9 mouse cellular contexts compared by ENCODE assay signal in genomic region chrX:143518917-143519316, GRCm38 (mm10). TPM values are rescaled to one million over a fixed set of nuclear protein-coding genes. Genes with fewer than 3 reads are reported as not detected.
DNase-seq lines count a peak whose midpoint lies in the region; ATAC-seq and TF ChIP-seq lines count a peak whose summit lies in the region.
"Had no signal": no experiment of that assay in that cellular context is flagged by ENCODE, and none has a peak within 500 bp of the region (broad histone marks: within the 10 kb centered on the region; RNA-seq: fewer than 3 reads in every experiment).

No protein-coding gene starts in this region.

- H3K4me2 ChIP-seq in forebrain, embryonic 15.5 days (replicated peaks) = peak overlapping the region; percentile 52
- H3K4me2 ChIP-seq in stomach, embryonic 14.5 days (replicated peaks; ENCODE audit: low read depth, low read length) = peak overlapping the region; percentile 44

- peak overlapping the region; percentile 54 for H3K4me3 ChIP-seq in heart, embryonic 10.5 days
- no peak overlapping the region for H3K4me3 ChIP-seq in heart, adult 2 months
- H3K4me3 ChIP-seq in E14TG2a.4 (replicated peaks; ENCODE audit: low read length) = peak overlapping the region; percentile 68
- H3K4me3 ChIP-seq in forebrain, embryonic 15.5 days = peak overlapping the region; percentile 52
- peak overlapping the region; percentile 22; the same call in 1 of the 2 replicates for H3K4me3 ChIP-seq in stomach, embryonic 14.5 days (ENCODE audit: low read depth, low read length)

- no peak overlapping the region for H3K27ac ChIP-seq in heart, embryonic 10.5 days
- no peak overlapping the region for H3K27ac ChIP-seq in heart, adult 2 months
- H3K27ac ChIP-seq in forebrain, embryonic 15.5 days (replicated peaks) = peak overlapping the region; percentile 93
- no peak overlapping the region for H3K27ac ChIP-seq in stomach, embryonic 14.5 days (ENCODE audit: low read length)

- no peaks in the 10 kb centered on the region for H3K36me3 ChIP-seq in heart, embryonic 10.5 days
- no peaks in the 10 kb centered on the region for H3K36me3 ChIP-seq in heart, adult 2 months (ENCODE audit: control insufficient read depth, insufficient read depth, low read length)
- no peaks in the 10 kb centered on the region for H3K36me3 ChIP-seq in E14TG2a.4 (ENCODE audit: insufficient read depth, low read length)
- H3K36me3 ChIP-seq in forebrain, embryonic 15.5 days = no peaks in the 10 kb centered on the region
- no peaks in the 10 kb centered on the region for H3K36me3 ChIP-seq in stomach, embryonic 14.5 days (ENCODE audit: control insufficient read depth, insufficient read depth, low read length)

- no peak for TF ChIP-seq POLR2A in heart, adult 2 months (IDR thresholded peaks at IDR 0.05; ENCODE audit: insufficient read depth, low read depth, low read length)

- TF ChIP-seq CTCF in heart, adult 2 months (IDR thresholded peaks at IDR 0.05) = no peak
- TF ChIP-seq CTCF in E14TG2a.4 (conservative IDR thresholded peaks at IDR 0.05; ENCODE audit: low read length) = no peak

- no peaks in the 10 kb centered on the region for H3K9me3 ChIP-seq in heart, embryonic 10.5 days
- H3K9me3 ChIP-seq in E14TG2a.4 (ENCODE audit: low read length) = no peaks in the 10 kb centered on the region
- no peaks in the 10 kb centered on the region for H3K9me3 ChIP-seq in forebrain, embryonic 15.5 days
- no peaks in the 10 kb centered on the region for H3K9me3 ChIP-seq in stomach, embryonic 14.5 days (ENCODE audit: control insufficient read depth, low read depth, low read length)

- intact Hi-C loops in heart, adult 2 months (cut with DNase I) = no loop called here
- intact Hi-C loops in left cerebral cortex, postnatal 36 days (cut with DNase I) = loop anchor here (2.0 kb wide), 1 partner anchor 146 kb away; no protein-coding TSS in a partner anchor

- WGBS in heart, embryonic 10.5 days = 7% methylated on average over 7 of the region's 7 CpGs
- 16% methylated on average over 7 of the region's 7 CpGs for WGBS in heart, adult 2 months
- WGBS in forebrain, embryonic 15.5 days = 18% methylated on average over 7 of the region's 7 CpGs
- WGBS in stomach, embryonic 14.5 days = 15% methylated on average over 7 of the region's 7 CpGs

- peaks cover 30% of the 10 kb centered on the region for H3K27me3 ChIP-seq in heart, embryonic 10.5 days (ENCODE audit: insufficient read depth, poor library complexity, severe bottlenecking)
- no peaks in the 10 kb centered on the region for H3K27me3 ChIP-seq in heart, adult 2 months (ENCODE audit: control insufficient read depth, insufficient read depth, low read length)
- no peaks in the 10 kb centered on the region for H3K27me3 ChIP-seq in E14TG2a.4 (ENCODE audit: insufficient read depth, low read length)
- H3K27me3 ChIP-seq in forebrain, embryonic 15.5 days = no peaks in the 10 kb centered on the region
- H3K27me3 ChIP-seq in stomach, embryonic 14.5 days (ENCODE audit: control insufficient read depth, insufficient read depth, low read length) = no peaks in the 10 kb centered on the region

- TF ChIP-seq EP300 in heart, adult 2 months (IDR thresholded peaks at IDR 0.05; ENCODE audit: insufficient read depth, low read depth, low read length) = no peak

- no peaks in the 10 kb centered on the region for H3K79me2 ChIP-seq in heart, adult 2 months (replicated peaks; ENCODE audit: control insufficient read depth, insufficient read depth, low read length)

- ATAC-seq in forebrain, embryonic 15.5 days (replicated peaks) = peak; percentile 73
- ATAC-seq in stomach, embryonic 14.5 days (ENCODE audit: insufficient number of reproducible peaks, insufficient read depth, low FRiP score, low read depth) = no peak
- ATAC-seq in CD4-positive, CD25-positive, alpha-beta regulatory T cell, adult 4 months = no peak

- no peak for DNase-seq in heart, embryonic 10.5 days (ENCODE audit: low spot score)
- DNase-seq in heart, adult 2 months = no peak
- peak; percentile 23 to 30 for DNase-seq in left cerebral cortex, postnatal 36 days (ENCODE audit: low spot score in 2 of 2)
- no peak for DNase-seq in urinary bladder, postnatal 4 days (ENCODE audit: low spot score in 2 of 2)

- H3K4me1 ChIP-seq in heart, embryonic 10.5 days = no peaks in the 10 kb centered on the region
- no peaks in the 10 kb centered on the region for H3K4me1 ChIP-seq in heart, adult 2 months (ENCODE audit: control insufficient read depth, insufficient read depth, low read length)
- peaks cover 3% of the 10 kb centered on the region; the same call in 1 of the 2 replicates for H3K4me1 ChIP-seq in E14TG2a.4 (replicated peaks; ENCODE audit: low read depth, low read length)
- H3K4me1 ChIP-seq in forebrain, embryonic 15.5 days = 0 out of 2 replicates have a peak, but pooled peaks cover 6% of the 10 kb centered on the region
- no peaks in the 10 kb centered on the region for H3K4me1 ChIP-seq in stomach, embryonic 14.5 days (ENCODE audit: control insufficient read depth, insufficient read depth, low read length)

- no peak overlapping the region for H3K9ac ChIP-seq in heart, adult 2 months (ENCODE audit: low read depth, low read length)
- H3K9ac ChIP-seq in forebrain, embryonic 15.5 days (replicated peaks) = peak overlapping the region; percentile 73
- no peak overlapping the region for H3K9ac ChIP-seq in stomach, embryonic 14.5 days (replicated peaks; ENCODE audit: low read depth, low read length)

RNA-seq across cellular contexts. Expression of gene Pak3, which starts 0.5 kb away (rescaled TPM):
- polyA plus RNA-seq in heart, embryonic 10.5 days (2016; fragmentation: Nextera tagmentation; extraction: Ambion mirVana) = 4.2 and 5.6 TPM in 2 replicates
- total RNA-seq in heart, adult 2 months (2021) = under 1 TPM; 0.16 to 0.23 TPM
- polyA plus RNA-seq in heart, adult 2 months (2012; rRNA removed) = 0.06 and 0.09 TPM in 2 replicates
- 146 and 162 TPM in 2 replicates for polyA plus RNA-seq in forebrain, embryonic 15.5 days (2015; fragmentation: Nextera tagmentation; extraction: Ambion mirVana)
- total RNA-seq in left cerebral cortex, postnatal 36 days (2021) = 100 to 1,000 TPM; 128 to 133 TPM
- polyA plus RNA-seq in stomach, embryonic 14.5 days (2014; fragmentation: Nextera tagmentation; extraction: Ambion mirVana) = 8.7 and 9.5 TPM in 2 replicates
- polyA plus RNA-seq in CD4-positive, CD25-positive, alpha-beta regulatory T cell, adult 4 months (2017; shearing (Covaris generic)) = not detected
- total RNA-seq: hematopoietic stem cell, adult 5-6 weeks had no signal

Comparison
In these comparisons a context has a peak if more than half of its experiments do, and no peak if none do; other contexts are left out.
1. DNase-seq: peak in left cerebral cortex, postnatal 36 days (2 of 2); none in heart, embryonic 10.5 days (single experiment), heart, adult 2 months (0 of 2) and urinary bladder, postnatal 4 days (0 of 2).
2. RNA of gene Pak3, which starts 0.5 kb away (polyA plus RNA-seq): 146 to 162 TPM in forebrain, embryonic 15.5 days; 8.7 to 9.5 TPM in stomach, embryonic 14.5 days, 4.2 to 5.6 TPM in heart, embryonic 10.5 days, 0.06 to 0.09 TPM in heart, adult 2 months and not detected in CD4-positive, CD25-positive, alpha-beta regulatory T cell, adult 4 months; every median in the first group is over 10 times any median in the second.